Mouse (Mus musculus): ENCODE data around the gene Gm21312. TPM values are rescaled to one million over a fixed set of nuclear protein-coding genes. Genes with fewer than 3 reads are reported as not detected.
A peak's percentile ranks its signal among the peaks of the same experiment; 100 is the strongest.

Gm21312 gene
- polyA plus RNA-seq, 2 experiments: 0.09 TPM; not detected in 1

DNA sequence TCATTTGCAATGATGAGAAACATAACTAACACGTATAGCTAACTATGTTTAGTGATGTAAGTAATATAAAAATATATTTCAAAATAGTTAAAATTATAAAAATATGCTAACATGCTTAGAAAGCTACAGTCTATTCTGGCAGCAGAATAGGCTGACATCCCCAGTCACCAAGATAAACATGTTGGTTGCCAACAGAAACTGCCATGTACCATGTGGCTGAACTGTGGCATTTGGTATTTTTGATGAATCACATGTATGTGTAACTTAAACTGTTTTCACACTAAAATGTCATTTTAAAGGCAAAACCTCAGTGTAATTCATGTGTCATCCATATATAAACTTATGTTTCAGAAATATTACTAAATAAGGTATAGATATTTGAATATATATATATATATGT lies 32.8 kb downstream of the Gm21312 start:
- Histone ChIP-seq H3K4me1 (ENCODE audit: control insufficient read depth, insufficient read depth, low read length) (no peaks in the 10 kb centered on the region), H3K36me3 (ENCODE audit: control insufficient read depth, insufficient read depth, low read length) (no peaks in the 10 kb centered on the region), H3K9ac (ENCODE audit: low read depth, low read length, severe bottlenecking) (no peak overlapping the region), H3K9me3 (ENCODE audit: control insufficient read depth, low read length) (no peaks in the 10 kb centered on the region), H3K4me2 (replicated peaks; ENCODE audit: low read depth, low read length, severe bottlenecking) (no peak overlapping the region), H3K27ac (replicated peaks; ENCODE audit: low read depth, low read length) (no peak overlapping the region), H3K4me3 (replicated peaks; ENCODE audit: low read length) (no peak overlapping the region), H3K27me3 (ENCODE audit: control insufficient read depth, insufficient read depth, low read length) (no peaks in the 10 kb centered on the region)
- 79% methylated on average over 1 of the region's 1 CpGs for WGBS
- no peak for ATAC-seq (ENCODE audit: low FRiP score, low read depth)
- TF ChIP-seq POLR2A (IDR thresholded peaks at IDR 0.05; ENCODE audit: borderline replicate concordance, extremely low read depth, insufficient read depth, insufficient read length): no peak
- DNase-seq (ENCODE audit: low spot score): no peak

GRCm38 (mm10) chr10:104210268-104210990 lies 33.6 kb downstream of the Gm21312 start:
- Histone ChIP-seq H3K36me3 (ENCODE audit: control insufficient read depth, insufficient read depth, low read length) (no peaks in the 10 kb centered on the region), H3K4me1 (ENCODE audit: control insufficient read depth, insufficient read depth, low read length) (no peaks in the 10 kb centered on the region), H3K9ac (ENCODE audit: low read depth, low read length, severe bottlenecking) (no peak overlapping the region), H3K4me3 (replicated peaks; ENCODE audit: low read length) (no peak overlapping the region), H3K27ac (replicated peaks; ENCODE audit: low read depth, low read length) (no peak overlapping the region), H3K9me3 (ENCODE audit: control insufficient read depth, low read length) (no peaks in the 10 kb centered on the region), H3K27me3 (ENCODE audit: control insufficient read depth, insufficient read depth, low read length) (no peaks in the 10 kb centered on the region), H3K4me2 (replicated peaks; ENCODE audit: low read depth, low read length, severe bottlenecking) (no peak overlapping the region)
- ATAC-seq (ENCODE audit: low FRiP score, low read depth): no peak
- no peak for DNase-seq (ENCODE audit: low spot score)
- no peak for TF ChIP-seq POLR2A (IDR thresholded peaks at IDR 0.05; ENCODE audit: borderline replicate concordance, extremely low read depth, insufficient read depth, insufficient read length)
- WGBS: 58% methylated on average over 3 of the region's 3 CpGs

DNA sequence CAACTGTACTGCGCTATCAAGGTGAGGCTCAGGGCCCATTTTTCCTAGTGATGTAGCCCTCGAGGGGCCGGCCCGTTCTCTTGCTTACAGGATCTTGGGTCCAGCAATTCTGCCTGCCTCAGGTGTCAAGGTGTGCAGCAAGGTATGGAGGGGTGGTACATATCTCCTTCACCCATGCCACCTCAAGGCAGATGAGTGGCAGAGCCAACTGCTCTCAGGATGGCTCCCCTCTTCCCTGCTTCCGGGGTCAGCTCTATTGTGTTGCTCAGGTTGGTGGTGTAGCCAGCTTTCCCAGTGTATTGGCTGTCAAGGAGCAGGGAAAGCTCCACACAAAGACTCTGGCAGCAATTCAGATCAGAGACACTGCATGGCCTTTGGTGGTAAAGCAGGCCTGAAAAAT lies 37.7 kb downstream of the Gm21312 start:
- TF ChIP-seq POLR2A (IDR thresholded peaks at IDR 0.05; ENCODE audit: borderline replicate concordance, extremely low read depth, insufficient read depth, insufficient read length): no peak
- H3K9ac ChIP-seq (ENCODE audit: low read depth, low read length, severe bottlenecking): no peak overlapping the region
- H3K4me3 ChIP-seq (replicated peaks; ENCODE audit: low read length): no peak overlapping the region

DNA sequence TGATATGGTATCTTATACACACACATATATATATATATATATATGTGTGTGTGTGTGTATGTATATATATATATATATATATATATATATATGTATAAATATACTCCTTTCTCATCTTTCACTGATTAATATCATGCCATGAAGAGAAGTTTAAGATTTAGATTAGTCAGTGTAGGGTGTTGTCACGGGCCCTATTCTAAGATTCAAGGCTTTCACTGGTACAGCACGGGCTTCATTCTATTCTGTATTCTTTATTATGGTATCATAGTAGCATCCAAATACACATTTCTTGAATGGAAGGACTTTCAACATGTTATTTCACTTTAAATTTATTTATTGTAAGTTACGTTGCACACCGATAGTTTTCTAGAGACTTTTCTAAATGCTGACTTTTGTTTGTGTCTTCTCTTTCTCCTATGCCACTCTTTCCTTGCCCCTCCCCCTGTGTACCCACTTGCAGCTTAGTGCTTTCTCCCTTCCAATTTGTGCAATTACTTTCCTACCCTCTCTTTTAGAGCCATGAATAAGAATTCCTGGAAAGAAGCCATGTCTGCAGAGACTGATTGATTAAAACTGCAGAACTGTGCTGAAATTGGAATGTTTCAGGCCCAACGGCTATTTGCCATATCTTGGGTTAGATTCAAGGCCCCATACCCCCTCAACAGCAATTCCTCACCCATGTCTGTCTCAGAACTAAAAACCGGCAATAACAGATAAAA lies 43.6 kb downstream of the Gm21312 start:
- Histone ChIP-seq H3K9me3 (ENCODE audit: control insufficient read depth, low read length) (peaks cover 5% of the 10 kb centered on the region), H3K9ac (ENCODE audit: low read depth, low read length, severe bottlenecking) (no peak overlapping the region), H3K4me3 (replicated peaks; ENCODE audit: low read length) (no peak overlapping the region), H3K4me1 (ENCODE audit: control insufficient read depth, insufficient read depth, low read length) (no peaks in the 10 kb centered on the region), H3K36me3 (ENCODE audit: control insufficient read depth, insufficient read depth, low read length) (no peaks in the 10 kb centered on the region), H3K4me2 (replicated peaks; ENCODE audit: low read depth, low read length, severe bottlenecking) (no peak overlapping the region), H3K27ac (replicated peaks; ENCODE audit: low read depth, low read length) (no peak overlapping the region), H3K27me3 (ENCODE audit: control insufficient read depth, insufficient read depth, low read length) (no peaks in the 10 kb centered on the region)
- WGBS: 61% methylated on average over 6 of the region's 6 CpGs
- peak; percentile 37 for DNase-seq (ENCODE audit: low spot score)
- ATAC-seq (ENCODE audit: low FRiP score, low read depth): no peak
- no peak for TF ChIP-seq POLR2A (IDR thresholded peaks at IDR 0.05; ENCODE audit: borderline replicate concordance, extremely low read depth, insufficient read depth, insufficient read length)

More for the DNA sequence above, 37.7 kb downstream of the Gm21312 start:
- Histone ChIP-seq H3K4me2 (replicated peaks; ENCODE audit: low read depth, low read length, severe bottlenecking) (no peak overlapping the region), H3K9me3 (ENCODE audit: control insufficient read depth, low read length) (no peaks in the 10 kb centered on the region), H3K4me1 (ENCODE audit: control insufficient read depth, insufficient read depth, low read length) (no peaks in the 10 kb centered on the region), H3K27ac (replicated peaks; ENCODE audit: low read depth, low read length) (no peak overlapping the region), H3K27me3 (ENCODE audit: control insufficient read depth, insufficient read depth, low read length) (no peaks in the 10 kb centered on the region), H3K36me3 (ENCODE audit: control insufficient read depth, insufficient read depth, low read length) (no peaks in the 10 kb centered on the region)
- 95% methylated on average over 5 of the region's 5 CpGs for WGBS
- ATAC-seq (ENCODE audit: low FRiP score, low read depth) (no peak), DNase-seq (ENCODE audit: low spot score) (no peak)

Other genes with a start within 250 kb of the Gm21312 start
- not detected in 2 replicates for gene Gm21293, start 34.0 kb upstream of the Gm21312 start, polyA plus RNA-seq (2012; rRNA removed)
- gene Gm21293, start 34.0 kb upstream of the Gm21312 start, polyA plus RNA-seq (2014; fragmentation: Nextera tagmentation; extraction: Ambion mirVana): not detected in 2 replicates
- gene Gm6763, start 25.5 kb upstream of the Gm21312 start, polyA plus RNA-seq (2012; rRNA removed): not detected in 2 replicates
- not detected in 2 replicates for gene Gm6763, start 25.5 kb upstream of the Gm21312 start, polyA plus RNA-seq (2014; fragmentation: Nextera tagmentation; extraction: Ambion mirVana)
- not detected in 2 replicates for gene Gm8764, start 17.0 kb upstream of the Gm21312 start, polyA plus RNA-seq (2012; rRNA removed)
- not detected in 2 replicates for gene Gm8764, start 17.0 kb upstream of the Gm21312 start, polyA plus RNA-seq (2014; fragmentation: Nextera tagmentation; extraction: Ambion mirVana)
- gene Gm21304, start 8.5 kb upstream of the Gm21312 start, polyA plus RNA-seq (2012; rRNA removed): not detected in 2 replicates
- not detected in 2 replicates for gene Gm21304, start 8.5 kb upstream of the Gm21312 start, polyA plus RNA-seq (2014; fragmentation: Nextera tagmentation; extraction: Ambion mirVana)
- 0.09 TPM in 1 of 2 replicates, not detected in the other for gene Gm20765, start 8.5 kb downstream of the Gm21312 start, polyA plus RNA-seq (2012; rRNA removed)
- gene Gm20765, start 8.5 kb downstream of the Gm21312 start, polyA plus RNA-seq (2014; fragmentation: Nextera tagmentation; extraction: Ambion mirVana): not detected in 2 replicates
- not detected in 2 replicates for gene Gm4340, start 17.0 kb downstream of the Gm21312 start, polyA plus RNA-seq (2012; rRNA removed)
- gene Gm4340, start 17.0 kb downstream of the Gm21312 start, polyA plus RNA-seq (2014; fragmentation: Nextera tagmentation; extraction: Ambion mirVana): not detected in 2 replicates